Mouse (Mus musculus): ENCODE measurements around the gene Trp53rka. TPM values are rescaled to one million over a fixed set of nuclear protein-coding genes. Genes with fewer than 3 reads are reported as not detected.
A peak's percentile ranks its signal among the peaks of the same experiment; 100 is the strongest.

Gene Trp53rka
- total and polyA plus RNA-seq, 2 experiments from 2014 or later = 14.4 to 22.4 TPM

- Histone ChIP-seq H3K9me3 (replicated peaks; ENCODE audit: control insufficient read depth, low read length) (no peaks in the 10 kb centered on the region), H3K27me3 (ENCODE audit: control insufficient read depth, insufficient read depth, low read length) (peaks cover 3% of the 10 kb centered on the region; the same call in 1 of the 2 replicates), H3K9ac (replicated peaks; ENCODE audit: low read depth, low read length) (no peak overlapping the region), H3K27ac (ENCODE audit: low read depth) (no peak overlapping the region), H3K4me1 (ENCODE audit: control insufficient read depth, insufficient read depth) (peaks cover 6% of the 10 kb centered on the region; the same call in 1 of the 2 replicates), H3K36me3 (replicated peaks; ENCODE audit: control insufficient read depth, insufficient read depth, low read length) (no peaks in the 10 kb centered on the region), H3K4me2 (ENCODE audit: low read depth, low read length) (no peak overlapping the region), H3K4me3 (ENCODE audit: low read depth, low read length) (no peak overlapping the region)
- ATAC-seq (ENCODE audit: insufficient read depth, low read depth) (no peak), DNase-seq (ENCODE audit: low spot score) (no peak)
- no peak for TF ChIP-seq EP300 (IDR thresholded peaks at IDR 0.05; ENCODE audit: low read depth)
- TF ChIP-seq CTCF (IDR thresholded peaks at IDR 0.05; ENCODE audit: low read depth) = peak; percentile 40
Measured at GRCm38 (mm10) chr2:165496251-165496650, 3.1 kb upstream of the Trp53rka start.

- WGBS = 35% methylated on average over 2 of the region's 2 CpGs
- H3K27me3 ChIP-seq (ENCODE audit: control insufficient read depth, insufficient read depth, low read length) = no peaks in the 10 kb centered on the region
- H3K9ac ChIP-seq (replicated peaks; ENCODE audit: low read depth, low read length) = no peak overlapping the region
- H3K27ac ChIP-seq (ENCODE audit: low read depth) = no peak overlapping the region
- no peak overlapping the region for H3K4me3 ChIP-seq (ENCODE audit: low read depth, low read length)
- no peaks in the 10 kb centered on the region for H3K9me3 ChIP-seq (replicated peaks; ENCODE audit: control insufficient read depth, low read length)
- ATAC-seq (ENCODE audit: insufficient read depth, low read depth) (no peak), DNase-seq (ENCODE audit: low spot score) (no peak)
- H3K4me2 ChIP-seq (ENCODE audit: low read depth, low read length) = no peak overlapping the region
- peaks cover 14% of the 10 kb centered on the region for H3K36me3 ChIP-seq (replicated peaks; ENCODE audit: control insufficient read depth, insufficient read depth, low read length)
- H3K4me1 ChIP-seq (ENCODE audit: control insufficient read depth, insufficient read depth) = peaks cover 6% of the 10 kb centered on the region; the same call in 1 of the 2 replicates
- TF ChIP-seq CTCF (IDR thresholded peaks at IDR 0.05; ENCODE audit: low read depth) (no peak), EP300 (IDR thresholded peaks at IDR 0.05; ENCODE audit: low read depth) (no peak)
Measured at GRCm38 (mm10) chr2:165494495-165494894, 1.4 kb upstream of the Trp53rka start.

GRCm38 (mm10) chr2:165493587-165494210 is 575 bp upstream of the Trp53rka start:
- H3K27me3 ChIP-seq (ENCODE audit: control insufficient read depth, insufficient read depth, low read length) = no peaks in the 10 kb centered on the region
- H3K36me3 ChIP-seq (replicated peaks; ENCODE audit: control insufficient read depth, insufficient read depth, low read length) = peaks cover 19% of the 10 kb centered on the region
- TF ChIP-seq CTCF (IDR thresholded peaks at IDR 0.05; ENCODE audit: low read depth) = no peak
- H3K4me2 ChIP-seq (ENCODE audit: low read depth, low read length) = peak overlapping the region; percentile 75
- peaks cover 6% of the 10 kb centered on the region; the same call in 1 of the 2 replicates for H3K4me1 ChIP-seq (ENCODE audit: control insufficient read depth, insufficient read depth)
- peak overlapping the region; percentile 73 for H3K4me3 ChIP-seq (ENCODE audit: low read depth, low read length)
- no peak for ATAC-seq (ENCODE audit: insufficient read depth, low read depth)
- WGBS = 22% methylated on average over 17 of the region's 17 CpGs
- H3K9ac ChIP-seq (replicated peaks; ENCODE audit: low read depth, low read length) = peak overlapping the region; percentile 83
- no peak for DNase-seq (ENCODE audit: low spot score)
- peak overlapping the region; percentile 76; the same call in 1 of the 2 replicates for H3K27ac ChIP-seq (ENCODE audit: low read depth)
- H3K9me3 ChIP-seq (replicated peaks; ENCODE audit: control insufficient read depth, low read length) = no peaks in the 10 kb centered on the region

GRCm38 (mm10) chr2:165486881-165487535 is 6.1 kb downstream of the Trp53rka start:
- no peak overlapping the region for H3K27ac ChIP-seq (ENCODE audit: low read depth)
- no peak overlapping the region for H3K9ac ChIP-seq (replicated peaks; ENCODE audit: low read depth, low read length)
- TF ChIP-seq EP300 (IDR thresholded peaks at IDR 0.05; ENCODE audit: low read depth) = no peak
- peak; percentile 85 for TF ChIP-seq CTCF (IDR thresholded peaks at IDR 0.05; ENCODE audit: low read depth)
- H3K4me1 ChIP-seq (ENCODE audit: control insufficient read depth, insufficient read depth) = 0 out of 2 replicates have a peak, but pooled peaks cover 2% of the 10 kb centered on the region
- H3K27me3 ChIP-seq (ENCODE audit: control insufficient read depth, insufficient read depth, low read length) = no peaks in the 10 kb centered on the region
- DNase-seq (ENCODE audit: low spot score) (no peak), ATAC-seq (ENCODE audit: insufficient read depth, low read depth) (peak; percentile 61)
- no peak overlapping the region for H3K4me2 ChIP-seq (ENCODE audit: low read depth, low read length)
- peaks cover 19% of the 10 kb centered on the region for H3K36me3 ChIP-seq (replicated peaks; ENCODE audit: control insufficient read depth, insufficient read depth, low read length)
- no peaks in the 10 kb centered on the region for H3K9me3 ChIP-seq (replicated peaks; ENCODE audit: control insufficient read depth, low read length)
- WGBS = 20% methylated on average over 8 of the region's 8 CpGs
- no peak overlapping the region for H3K4me3 ChIP-seq (ENCODE audit: low read depth, low read length)

- no peak overlapping the region for H3K4me3 ChIP-seq (ENCODE audit: low read depth, low read length)
- no peaks in the 10 kb centered on the region for H3K9me3 ChIP-seq (replicated peaks; ENCODE audit: control insufficient read depth, low read length)
- H3K4me1 ChIP-seq (ENCODE audit: control insufficient read depth, insufficient read depth) = no peaks in the 10 kb centered on the region
Measured at GRCm38 (mm10) chr2:165486401-165486800, 6.7 kb downstream of the Trp53rka start.

More at GRCm38 (mm10) chr2:165486401-165486800, 6.7 kb downstream of the Trp53rka start:
- ATAC-seq (ENCODE audit: insufficient read depth, low read depth) (no peak), DNase-seq (ENCODE audit: low spot score) (no peak)
- TF ChIP-seq CTCF (IDR thresholded peaks at IDR 0.05; ENCODE audit: low read depth) (no peak), EP300 (IDR thresholded peaks at IDR 0.05; ENCODE audit: low read depth) (no peak)
- H3K27ac ChIP-seq (ENCODE audit: low read depth) = no peak overlapping the region
- no peak overlapping the region for H3K4me2 ChIP-seq (ENCODE audit: low read depth, low read length)
- 63% methylated on average over 5 of the region's 5 CpGs for WGBS
- H3K9ac ChIP-seq (replicated peaks; ENCODE audit: low read depth, low read length) = no peak overlapping the region
- H3K27me3 ChIP-seq (ENCODE audit: control insufficient read depth, insufficient read depth, low read length) = no peaks in the 10 kb centered on the region
- H3K36me3 ChIP-seq (replicated peaks; ENCODE audit: control insufficient read depth, insufficient read depth, low read length) = peaks cover 19% of the 10 kb centered on the region

Measured in heart, postnatal 0 days (tissue).